Mouse (Mus musculus) neural tube, embryonic 13.5 days (tissue): ENCODE data around the gene Cd3d. TPM values are rescaled to one million over a fixed set of nuclear protein-coding genes. Genes with fewer than 3 reads are reported as not detected.

Experiments used
- ATAC-seq: fragments of 200-750 bp; cut with Nextera tagmentation; 2 replicates; pipeline ENCODE4 v1.8.0; 2017; ENCODE audit warnings: low read depth, mild to moderate bottlenecking, moderate TSS enrichment, moderate library complexity
- H3K27ac ChIP-seq: fragments of 300-500 bp; sonication (generic); replicated peaks from 2 replicates; pipeline ENCODE4 v1.5.1; 2015; ENCODE audit warnings: moderate library complexity, mild to moderate bottlenecking, inconsistent platforms
- H3K27me3 ChIP-seq: fragments of 300-500 bp; sonication (generic); 2 replicates; pipeline ENCODE4 v1.6.1; 2015; ENCODE audit warnings: mild to moderate bottlenecking, inconsistent platforms
- H3K36me3 ChIP-seq: fragments of 300-500 bp; sonication (generic); 2 replicates; pipeline ENCODE4 v1.6.1; 2015; ENCODE audit warnings: mild to moderate bottlenecking, inconsistent platforms
- H3K4me1 ChIP-seq: fragments of 300-500 bp; sonication (generic); replicated peaks from 2 replicates; pipeline ENCODE4 v1.6.1; 2015; ENCODE audit warnings: inconsistent platforms
- H3K4me2 ChIP-seq: fragments of 300-500 bp; sonication (generic); 2 replicates; pipeline ENCODE4 v1.6.1; 2015; ENCODE audit warnings: inconsistent platforms, mild to moderate bottlenecking, moderate library complexity
- H3K4me3 ChIP-seq: fragments of 300-500 bp; sonication (generic); 2 replicates; pipeline ENCODE4 v1.5.1; 2015; ENCODE audit warnings: mild to moderate bottlenecking, inconsistent platforms
- H3K9ac ChIP-seq: fragments of 300-500 bp; sonication (generic); 2 replicates; pipeline ENCODE4 v1.6.1; 2015; ENCODE audit warnings: moderate library complexity, mild to moderate bottlenecking, inconsistent platforms
- H3K9me3 ChIP-seq: fragments of 300-500 bp; sonication (generic); 2 replicates; pipeline ENCODE4 v1.6.1; 2016; ENCODE audit warnings: inconsistent platforms
- WGBS: fragments of 180-500 bp; shearing (Covaris S2); methylation state at CpG from one replicate; pipeline ENCODE4 v1.1.7; 2015; 5-methylcytosine and 5-hydroxymethylcytosine counted together
- polyA plus RNA-seq: library from polyadenylated mRNA; unstranded; fragments of >200 nt; fragmentation: Nextera tagmentation; extraction: Ambion mirVana; gene quantifications from 2 replicates; pipeline ENCODE4 v1.2.1, GENCODE M21; 2015

Gene Cd3d
- polyA plus RNA-seq, 1 experiment from 2014 or later: not detected

DNA sequence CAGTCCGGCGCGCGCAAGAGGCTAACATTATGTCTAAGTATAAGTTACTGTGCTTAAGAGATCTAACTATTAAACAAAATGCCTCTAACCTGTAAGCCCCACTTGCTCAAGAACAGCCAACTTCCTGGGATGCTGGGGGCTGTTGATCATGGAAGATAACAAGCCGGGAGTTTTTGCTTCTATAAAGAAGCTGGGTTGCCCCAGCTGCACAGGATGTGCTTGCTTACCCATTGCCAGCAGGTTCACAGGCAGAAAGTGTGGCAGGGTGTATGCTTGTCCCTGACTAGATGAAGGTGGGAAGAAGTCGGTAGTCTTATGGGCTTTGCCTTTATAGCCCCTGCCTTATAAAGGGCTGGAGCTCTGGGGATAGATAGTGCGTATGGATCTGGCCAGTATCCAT lies 15.0 kb downstream of the Cd3d start:
- H3K4me1 ChIP-seq: no peaks in the 10 kb centered on the region
- no peak for ATAC-seq
- no peaks in the 10 kb centered on the region for H3K9me3 ChIP-seq
- no peaks in the 10 kb centered on the region for H3K36me3 ChIP-seq
- H3K27me3 ChIP-seq: no peaks in the 10 kb centered on the region
- no peak overlapping the region for H3K9ac ChIP-seq
- H3K4me3 ChIP-seq: no peak overlapping the region
- no peak overlapping the region for H3K27ac ChIP-seq
- H3K4me2 ChIP-seq: no peak overlapping the region
- 94% methylated on average over 7 of the region's 7 CpGs for WGBS

DNA sequence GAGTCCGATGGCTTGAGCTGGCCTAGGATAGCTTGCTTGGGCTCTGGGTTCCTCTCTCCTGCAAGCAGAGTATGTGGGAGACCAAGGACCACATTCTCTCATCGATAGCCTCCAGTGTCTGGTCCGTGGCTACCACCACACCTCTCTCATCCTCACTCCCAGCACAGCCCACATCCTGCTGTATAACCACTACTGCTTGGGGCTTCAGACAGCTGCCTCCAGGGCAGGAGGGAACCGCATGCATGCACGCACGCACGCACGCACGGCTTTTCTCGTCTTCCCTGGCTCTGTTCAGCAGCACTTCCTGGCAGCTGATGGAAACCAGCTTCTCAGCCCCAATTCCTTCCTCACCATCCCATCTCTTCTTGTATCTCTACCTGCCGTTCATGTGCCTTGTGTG lies 16.6 kb downstream of the Cd3d start:
- no peaks in the 10 kb centered on the region for H3K36me3 ChIP-seq
- no peak overlapping the region for H3K27ac ChIP-seq
- no peaks in the 10 kb centered on the region for H3K27me3 ChIP-seq
- no peaks in the 10 kb centered on the region for H3K4me1 ChIP-seq
- H3K9ac ChIP-seq: no peak overlapping the region
- ATAC-seq: no peak
- H3K9me3 ChIP-seq: no peaks in the 10 kb centered on the region
- WGBS: 79% methylated on average over 11 of the region's 11 CpGs
- H3K4me3 ChIP-seq: no peak overlapping the region
- no peak overlapping the region for H3K4me2 ChIP-seq

DNA sequence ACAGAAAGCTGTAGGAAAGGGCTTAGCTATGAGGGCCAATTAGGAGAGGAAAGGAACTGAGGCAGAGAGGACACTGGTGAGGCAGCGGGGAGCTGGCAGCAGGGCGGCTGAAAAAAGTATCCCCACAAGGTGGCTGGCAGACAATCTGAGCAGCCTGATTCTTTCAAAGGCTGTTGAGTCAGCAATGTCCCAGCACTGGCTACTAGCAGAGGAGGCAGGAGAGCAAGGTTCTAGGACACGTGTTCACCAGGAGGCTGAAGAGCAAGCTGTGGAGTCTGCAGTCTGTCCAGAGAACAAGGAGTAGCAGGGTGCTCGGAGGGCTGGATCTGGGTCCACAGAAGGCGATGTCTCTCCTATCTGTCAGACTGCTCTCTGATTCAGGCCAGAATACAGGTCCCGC lies 17.6 kb downstream of the Cd3d start:
- H3K9ac ChIP-seq: no peak overlapping the region
- H3K27ac ChIP-seq: no peak overlapping the region
- no peak overlapping the region for H3K4me3 ChIP-seq
- no peaks in the 10 kb centered on the region for H3K36me3 ChIP-seq
- ATAC-seq: no peak
- no peaks in the 10 kb centered on the region for H3K27me3 ChIP-seq
- no peak overlapping the region for H3K4me2 ChIP-seq
- H3K4me1 ChIP-seq: no peaks in the 10 kb centered on the region
- 53% methylated on average over 6 of the region's 6 CpGs for WGBS
- no peaks in the 10 kb centered on the region for H3K9me3 ChIP-seq

DNA sequence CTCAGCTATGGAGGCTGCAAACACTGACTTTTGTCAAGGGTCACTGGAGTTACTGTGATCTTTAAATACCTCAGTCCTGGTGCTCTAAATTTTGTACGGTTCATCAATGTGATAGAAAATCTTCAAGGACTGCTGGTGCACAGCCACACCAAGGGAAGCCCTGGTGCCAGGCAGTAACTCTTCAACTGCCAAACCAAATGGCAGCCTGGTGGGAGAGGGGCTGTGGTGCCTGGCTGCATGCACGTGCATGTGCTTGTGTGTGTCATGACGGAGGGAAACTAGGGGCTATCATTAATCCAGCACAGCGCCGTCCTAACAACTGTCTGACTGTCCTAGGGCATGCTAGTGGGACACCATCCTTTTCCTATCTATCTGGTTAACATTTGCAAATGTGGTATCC lies 18.2 kb downstream of the Cd3d start:
- 76% methylated on average over 5 of the region's 5 CpGs for WGBS
- H3K4me3 ChIP-seq: no peak overlapping the region

DNA sequence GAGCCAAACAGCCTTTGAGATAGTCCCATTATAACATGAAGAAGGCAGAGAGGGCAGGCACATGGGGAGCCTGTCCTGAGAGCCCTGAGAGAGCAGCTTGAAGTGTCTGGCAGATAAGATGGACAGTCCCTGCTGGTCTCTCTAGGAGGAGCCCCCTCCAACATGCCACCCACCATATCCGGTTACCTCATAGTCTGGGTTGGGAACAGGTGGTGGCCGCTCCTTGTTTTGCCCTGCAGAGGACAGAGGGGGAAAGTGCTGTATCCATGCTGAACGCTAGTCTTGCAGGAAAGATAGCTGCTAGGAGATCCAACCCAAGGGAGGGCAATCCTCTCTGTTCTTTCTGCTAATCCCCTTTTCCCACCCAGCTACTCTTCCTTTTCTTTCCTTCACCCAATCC lies 18.7 kb downstream of the Cd3d start:
- no peak overlapping the region for H3K9ac ChIP-seq
- H3K9me3 ChIP-seq: no peaks in the 10 kb centered on the region
- H3K4me2 ChIP-seq: no peak overlapping the region
- H3K4me3 ChIP-seq: no peak overlapping the region
- no peaks in the 10 kb centered on the region for H3K27me3 ChIP-seq
- 84% methylated on average over 3 of the region's 3 CpGs for WGBS
- ATAC-seq: no peak
- H3K36me3 ChIP-seq: no peaks in the 10 kb centered on the region
- no peak overlapping the region for H3K27ac ChIP-seq
- no peaks in the 10 kb centered on the region for H3K4me1 ChIP-seq

More for the DNA sequence above, 18.2 kb downstream of the Cd3d start:
- Histone ChIP-seq H3K9ac (no peak overlapping the region), H3K4me2 (no peak overlapping the region), H3K4me1 (no peaks in the 10 kb centered on the region), H3K27me3 (no peaks in the 10 kb centered on the region), H3K27ac (no peak overlapping the region), H3K9me3 (no peaks in the 10 kb centered on the region), H3K36me3 (no peaks in the 10 kb centered on the region)
- no peak for ATAC-seq

DNA sequence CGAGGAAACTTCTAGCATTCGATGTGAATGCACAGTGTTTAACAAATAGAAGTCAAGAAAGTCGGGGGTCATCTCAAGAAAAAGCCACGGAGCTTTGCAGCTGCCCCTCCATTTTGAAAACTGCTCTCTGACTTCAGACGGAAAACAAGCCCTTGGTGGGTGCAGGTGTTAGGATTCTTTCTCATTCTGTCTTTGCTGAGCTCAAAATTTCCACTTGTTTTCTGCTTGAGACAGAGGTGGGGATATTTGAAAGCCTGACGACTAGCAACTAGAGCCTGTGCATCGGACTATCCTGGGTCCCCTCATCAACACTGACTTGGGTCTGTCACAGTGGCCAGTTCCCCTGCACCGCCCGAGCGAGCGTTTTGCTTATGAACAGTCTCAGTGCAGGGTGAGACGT lies 25.8 kb downstream of the Cd3d start:
- Histone ChIP-seq H3K4me2 (no peak overlapping the region), H3K9me3 (no peaks in the 10 kb centered on the region), H3K4me1 (no peaks in the 10 kb centered on the region), H3K27me3 (no peaks in the 10 kb centered on the region), H3K4me3 (no peak overlapping the region), H3K36me3 (no peaks in the 10 kb centered on the region), H3K9ac (no peak overlapping the region), H3K27ac (no peak overlapping the region)
- ATAC-seq: no peak
- WGBS: 78% methylated on average over 12 of the region's 12 CpGs

DNA sequence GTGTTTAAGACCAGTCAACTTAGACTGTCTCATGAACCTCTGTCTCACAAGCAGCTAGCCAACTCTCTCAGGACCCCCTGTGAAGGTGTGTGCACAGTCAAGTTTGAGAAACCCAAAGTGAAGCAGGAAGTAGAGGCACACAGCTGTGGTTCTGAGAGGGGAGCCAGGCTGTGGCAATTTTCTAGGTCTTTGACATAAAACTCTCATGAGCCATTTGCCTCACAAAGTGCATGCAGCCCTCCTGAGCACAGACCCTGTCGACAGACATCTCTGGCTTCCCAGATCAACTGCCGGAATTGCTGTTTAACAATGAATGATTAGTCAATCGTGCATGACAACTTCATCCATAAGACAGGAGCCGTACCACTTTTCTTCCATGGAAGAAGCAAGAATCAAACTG lies 26.8 kb downstream of the Cd3d start:
- 81% methylated on average over 4 of the region's 4 CpGs for WGBS
- H3K4me1 ChIP-seq: no peaks in the 10 kb centered on the region

DNA sequence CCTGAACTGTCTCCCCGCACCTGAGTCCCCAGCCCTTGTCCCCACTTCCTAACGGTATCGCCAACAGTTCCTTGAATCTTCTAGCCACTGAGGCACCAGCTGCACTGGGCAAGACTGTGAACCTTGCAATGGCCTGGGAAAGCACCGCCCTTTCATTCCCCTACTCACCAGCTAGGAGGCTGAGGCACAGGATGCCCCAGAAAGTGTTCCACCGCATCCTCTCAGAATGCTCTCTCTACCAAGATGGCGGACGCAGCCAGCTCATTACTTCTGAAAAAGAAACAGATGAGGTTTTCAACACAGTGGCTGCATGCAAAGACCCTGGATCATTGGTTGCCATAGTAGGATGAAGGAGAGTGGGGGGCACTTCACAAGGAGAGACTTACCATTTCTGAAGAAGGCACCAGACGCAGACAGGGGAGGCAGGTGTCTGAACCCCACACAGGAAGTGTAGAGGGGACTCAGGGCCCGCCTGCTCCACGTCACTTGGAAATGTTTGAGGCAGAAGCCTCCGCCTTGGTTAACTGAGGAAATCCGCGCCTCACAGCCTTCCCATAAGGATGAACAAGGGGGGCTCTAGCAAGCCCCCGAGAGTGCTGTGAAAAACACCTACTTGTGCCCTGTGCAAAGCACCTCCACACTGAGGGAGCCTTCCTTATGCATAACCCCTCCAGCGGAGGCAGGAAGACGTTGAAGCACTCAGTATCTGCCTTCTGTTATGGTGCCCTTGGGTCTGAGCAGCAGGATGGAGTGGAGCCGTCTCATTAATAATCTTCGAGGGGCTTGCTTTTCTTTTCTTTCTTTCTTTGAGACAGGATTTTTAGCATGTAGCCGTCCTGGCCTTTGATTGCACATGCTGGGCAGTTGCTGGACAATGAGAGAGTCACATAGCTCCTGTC lies 27.8 kb downstream of the Cd3d start, which contains the start of gene Cd3e:
Cd3e (minus strand) TSS at position 448 of the 899 bp plus-strand sequence.
- ATAC-seq: no peak
- Histone ChIP-seq H3K4me1 (no peaks in the 10 kb centered on the region), H3K4me2 (no peak within 1 kb of the TSS), H3K27me3 (no peaks in the 10 kb centered on the region), H3K9ac (no peak within 1 kb of the TSS), H3K27ac (no peak within 1 kb of the TSS), H3K36me3 (no peaks in the 10 kb centered on the region), H3K4me3 (no peak within 1 kb of the TSS), H3K9me3 (no peaks in the 10 kb centered on the region)
- 86% methylated on average over 19 of the region's 19 CpGs for WGBS

More for the DNA sequence above, 26.8 kb downstream of the Cd3d start:
- ATAC-seq: no peak
- H3K9me3 ChIP-seq: no peaks in the 10 kb centered on the region
- H3K36me3 ChIP-seq: no peaks in the 10 kb centered on the region
- H3K4me3 ChIP-seq: no peak overlapping the region
- H3K9ac ChIP-seq: no peak overlapping the region
- no peaks in the 10 kb centered on the region for H3K27me3 ChIP-seq
- H3K4me2 ChIP-seq: no peak overlapping the region
- no peak overlapping the region for H3K27ac ChIP-seq

DNA sequence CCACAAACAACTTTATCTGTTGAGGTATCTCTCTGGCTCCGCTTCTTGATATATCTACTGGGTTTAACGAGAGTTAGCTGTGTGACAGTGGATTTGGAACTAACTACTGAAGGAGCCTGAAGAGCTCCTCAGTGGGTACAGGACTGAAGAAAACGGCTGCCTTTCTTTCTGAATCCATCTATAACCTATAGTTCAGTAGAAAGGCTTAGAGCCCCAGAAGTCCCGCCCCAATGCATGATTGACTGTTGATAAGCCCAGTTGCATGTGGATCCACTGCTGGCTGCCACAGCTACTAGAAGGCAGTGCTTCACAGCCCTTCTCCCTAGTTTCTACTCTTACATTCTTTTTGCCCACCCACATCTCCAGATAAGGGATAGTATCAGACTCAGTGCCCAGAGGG lies 28.9 kb downstream of the Cd3d start:
- H3K27me3 ChIP-seq: no peaks in the 10 kb centered on the region
- H3K27ac ChIP-seq: no peak overlapping the region
- 78% methylated on average over 4 of the region's 4 CpGs for WGBS
- no peaks in the 10 kb centered on the region for H3K36me3 ChIP-seq
- no peak overlapping the region for H3K9ac ChIP-seq
- H3K9me3 ChIP-seq: no peaks in the 10 kb centered on the region
- ATAC-seq: no peak
- H3K4me2 ChIP-seq: no peak overlapping the region
- H3K4me1 ChIP-seq: no peaks in the 10 kb centered on the region
- no peak overlapping the region for H3K4me3 ChIP-seq

DNA sequence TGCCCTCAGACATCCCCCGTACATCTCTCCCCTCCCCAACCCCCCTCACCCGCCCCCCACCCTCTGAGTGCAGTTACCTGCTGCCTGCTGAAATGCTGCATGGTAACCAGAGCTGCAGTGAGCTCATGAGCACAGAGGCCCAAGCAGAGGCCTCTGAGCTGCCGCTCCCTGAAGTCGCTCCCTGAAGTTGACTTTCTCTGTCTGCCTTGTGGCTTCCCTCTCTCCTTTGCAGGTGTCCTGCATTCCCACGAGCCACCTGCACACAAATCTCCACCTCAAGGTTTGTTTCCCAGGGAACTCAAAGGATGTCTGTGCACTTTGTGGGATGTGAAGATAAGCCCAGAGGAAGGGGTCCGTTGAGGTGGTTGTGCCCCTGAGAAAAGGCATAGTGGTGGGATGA lies 29.7 kb downstream of the Cd3d start:
- Histone ChIP-seq H3K27me3 (no peaks in the 10 kb centered on the region), H3K4me3 (no peak overlapping the region), H3K4me1 (no peaks in the 10 kb centered on the region), H3K36me3 (no peaks in the 10 kb centered on the region), H3K9ac (no peak overlapping the region), H3K4me2 (no peak overlapping the region), H3K9me3 (no peaks in the 10 kb centered on the region), H3K27ac (no peak overlapping the region)
- WGBS: 51% methylated on average over 6 of the region's 6 CpGs
- ATAC-seq: no peak

DNA sequence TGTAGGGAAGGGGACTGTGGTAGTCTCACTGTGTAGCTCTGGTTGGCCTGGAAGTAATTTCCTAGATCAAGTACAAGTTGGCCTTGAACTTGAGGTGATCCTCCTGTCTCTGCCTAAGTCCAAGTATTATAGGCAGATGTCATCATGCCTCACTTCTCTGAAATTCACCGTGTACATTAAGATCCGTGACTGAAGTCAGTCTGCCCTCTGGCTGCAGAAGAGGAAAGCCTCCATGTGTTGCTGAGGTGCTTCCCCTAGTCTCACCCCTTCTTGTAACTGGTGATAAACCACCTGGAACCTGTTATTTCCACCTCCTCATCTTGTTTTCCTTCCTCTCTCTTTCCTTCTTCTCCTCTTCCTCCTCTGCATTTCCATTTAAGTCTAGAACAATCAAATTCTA lies 33.3 kb downstream of the Cd3d start:
- H3K27ac ChIP-seq: no peak overlapping the region
- no peaks in the 10 kb centered on the region for H3K27me3 ChIP-seq
- H3K9ac ChIP-seq: no peak overlapping the region
- no peak overlapping the region for H3K4me2 ChIP-seq
- H3K4me3 ChIP-seq: no peak overlapping the region
- H3K9me3 ChIP-seq: no peaks in the 10 kb centered on the region
- no peaks in the 10 kb centered on the region for H3K4me1 ChIP-seq
- no peak for ATAC-seq
- H3K36me3 ChIP-seq: no peaks in the 10 kb centered on the region
- 38% methylated on average over 2 of the region's 2 CpGs for WGBS

DNA sequence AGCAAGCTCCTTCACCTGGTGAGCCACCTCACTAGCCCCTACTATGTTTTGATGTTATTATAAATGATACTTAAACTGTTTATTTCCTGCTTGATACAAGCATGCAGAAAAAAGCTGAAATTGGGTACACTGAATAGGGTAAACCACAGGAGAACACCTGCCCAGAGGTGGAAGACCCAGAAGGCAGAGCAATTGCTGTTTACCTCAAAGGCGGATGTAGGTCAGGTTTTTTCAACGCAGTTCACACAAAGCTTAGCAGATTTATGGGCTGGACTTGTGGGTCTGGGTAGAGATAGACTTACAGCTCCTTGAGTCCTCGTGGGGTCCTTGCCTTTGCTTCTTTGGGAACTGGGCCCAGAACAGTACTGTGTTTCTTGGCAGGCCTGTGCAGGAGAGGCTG lies 34.3 kb downstream of the Cd3d start:
- Histone ChIP-seq H3K4me1 (no peaks in the 10 kb centered on the region), H3K36me3 (no peaks in the 10 kb centered on the region), H3K9me3 (no peaks in the 10 kb centered on the region), H3K4me3 (no peak overlapping the region), H3K27me3 (no peaks in the 10 kb centered on the region), H3K27ac (no peak overlapping the region), H3K9ac (no peak overlapping the region), H3K4me2 (no peak overlapping the region)
- no peak for ATAC-seq
- 66% methylated on average over 3 of the region's 3 CpGs for WGBS

DNA sequence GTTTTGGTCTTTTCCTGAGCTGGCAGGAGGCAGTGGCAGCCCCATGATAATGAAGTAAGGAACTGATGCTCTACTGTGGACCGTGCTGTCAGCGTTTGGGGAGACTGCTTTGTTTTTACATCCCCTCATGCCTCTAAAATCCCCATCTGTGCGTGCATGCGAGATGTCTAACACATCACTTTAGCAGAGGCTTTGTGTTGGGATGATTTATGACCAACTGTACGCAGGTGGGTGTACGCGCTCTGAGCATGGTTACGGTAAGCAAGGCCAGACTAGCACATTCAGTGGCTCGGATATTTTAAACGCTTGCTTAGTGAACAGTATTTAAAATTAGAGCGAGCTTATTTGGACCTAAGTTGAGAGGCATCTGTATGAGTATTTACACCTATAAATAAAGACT lies 36.4 kb downstream of the Cd3d start:
- ATAC-seq: no peak
- Histone ChIP-seq H3K4me3 (no peak overlapping the region), H3K27me3 (no peaks in the 10 kb centered on the region), H3K4me2 (no peak overlapping the region), H3K9me3 (no peaks in the 10 kb centered on the region), H3K27ac (no peak overlapping the region), H3K36me3 (no peaks in the 10 kb centered on the region), H3K9ac (no peak overlapping the region), H3K4me1 (no peaks in the 10 kb centered on the region)
- WGBS: 67% methylated on average over 11 of the region's 11 CpGs
